Mouse (Mus musculus): ENCODE results near the gene Tspan6.

- TF ChIP-seq GATA1 (IDR thresholded peaks at IDR 0.05; ENCODE audit: low read length) (no peak), TAL1 (IDR thresholded peaks at IDR 0.05; ENCODE audit: low read length) (no peak)
These were observed 10.1 kb downstream of the Tspan6 start for GRCm38 (mm10) chrX:133888111-133888510.

All from erythroblast, embryonic 14.5 days (primary cell).